Mouse (Mus musculus): ENCODE measurements around the gene Prss34. TPM values are rescaled to one million over a fixed set of nuclear protein-coding genes. Genes with fewer than 3 reads are reported as not detected.

Prss34 gene
- polyA plus RNA-seq, 1 experiment from 2014 or later = not detected

DNA sequence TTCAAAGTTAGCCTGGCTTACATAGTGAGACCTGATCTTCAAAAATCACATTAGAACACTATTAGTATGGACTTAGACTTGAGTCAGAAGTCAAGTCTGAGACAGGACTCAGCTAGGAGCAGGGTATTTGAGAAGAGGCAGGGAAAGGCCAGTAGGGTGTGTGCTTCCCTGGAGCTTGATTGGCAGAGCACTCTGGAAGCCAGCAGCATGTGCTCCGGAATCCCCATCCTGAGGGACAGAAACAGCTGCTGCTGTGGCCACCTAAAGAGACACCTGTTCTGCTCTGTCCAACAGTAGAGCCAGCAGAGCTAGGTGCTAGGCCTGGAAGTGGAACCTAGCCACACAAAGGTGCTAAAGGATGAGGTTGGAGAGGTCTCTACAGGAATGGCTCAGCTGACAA lies 4.1 kb upstream of the Prss34 start:
- CTCF ChIA-PET = no interaction called here
- in situ Hi-C loops (cut with MboI; ENCODE audit: low pct_unique_long_range_greater_than_20kb) = no loop called here
- POLR2A ChIA-PET = no interaction called here
- no peak for DNase-seq (ENCODE audit: low read depth, low spot score)
- no peak for ATAC-seq
- peaks cover 35% of the 10 kb centered on the region for H3K27me3 ChIP-seq
- no peak for TF ChIP-seq CTCF (IDR thresholded peaks at IDR 0.05)

DNA sequence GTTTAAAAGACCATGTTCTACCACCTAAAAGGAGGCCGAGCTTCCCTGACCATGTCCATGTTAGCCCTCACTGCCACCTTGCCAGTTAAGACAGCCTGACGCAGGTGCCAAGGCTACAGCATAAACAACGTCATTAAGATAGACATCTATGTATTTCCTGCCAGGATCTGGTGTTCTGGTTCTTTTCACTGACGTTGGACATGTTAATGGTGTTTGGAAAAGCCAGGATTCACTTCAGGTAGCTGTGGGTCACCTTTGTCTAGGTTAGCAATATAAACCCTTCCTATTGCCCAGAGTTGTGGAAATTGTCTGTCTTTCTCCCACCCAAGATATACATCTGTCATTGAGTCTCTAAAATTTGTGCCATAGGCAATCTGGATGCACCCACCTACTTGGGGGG lies 10.2 kb downstream of the Prss34 start, which contains the start of gene Prss28:
Prss28 (plus strand) TSS at position 301 of the 400 bp plus-strand sequence.
- DNase-seq (ENCODE audit: low read depth, low spot score) (no peak), ATAC-seq (no peak)
- peaks cover 10% of the 10 kb centered on the region for H3K27me3 ChIP-seq
- ChIA-PET POLR2A (no interaction called here), CTCF (no interaction called here)
- TF ChIP-seq CTCF (IDR thresholded peaks at IDR 0.05) = no peak
- in situ Hi-C loops (cut with MboI; ENCODE audit: low pct_unique_long_range_greater_than_20kb) = no loop called here

DNA sequence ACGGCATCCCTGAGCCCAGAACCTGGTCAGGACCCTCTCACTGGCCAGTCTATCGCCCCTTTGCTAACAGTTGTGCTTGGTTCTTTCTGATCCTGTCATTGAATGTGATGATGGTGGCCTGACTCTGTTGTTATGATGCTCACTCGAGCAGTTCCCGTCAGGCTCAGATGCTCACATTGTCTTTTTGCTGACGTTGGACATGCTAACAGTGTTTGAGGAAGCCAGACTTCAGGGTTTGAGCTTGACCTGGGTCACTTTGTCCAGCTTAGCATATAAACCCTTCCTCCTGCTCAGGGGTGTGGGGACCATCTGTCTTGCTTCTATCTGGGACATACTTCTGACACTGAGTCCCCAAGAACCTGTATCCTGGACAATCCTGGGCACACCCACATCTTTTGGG lies 20.2 kb downstream of the Prss34 start, which contains the start of gene Prss29:
Prss29 (plus strand) TSS at position 301 of the 400 bp plus-strand sequence.
- POLR2A ChIA-PET = interaction anchor here (0.7 kb wide), 1 partner anchor 312 kb away, joined by 5 read pairs; no protein-coding TSS in a partner anchor
- no peak for DNase-seq (ENCODE audit: low read depth, low spot score)
- H3K27me3 ChIP-seq = peaks cover 16% of the 10 kb centered on the region
- CTCF ChIA-PET = no interaction called here
- no peak for ATAC-seq
- no peak for TF ChIP-seq CTCF (IDR thresholded peaks at IDR 0.05)
- in situ Hi-C loops (cut with MboI; ENCODE audit: low pct_unique_long_range_greater_than_20kb) = no loop called here

DNA sequence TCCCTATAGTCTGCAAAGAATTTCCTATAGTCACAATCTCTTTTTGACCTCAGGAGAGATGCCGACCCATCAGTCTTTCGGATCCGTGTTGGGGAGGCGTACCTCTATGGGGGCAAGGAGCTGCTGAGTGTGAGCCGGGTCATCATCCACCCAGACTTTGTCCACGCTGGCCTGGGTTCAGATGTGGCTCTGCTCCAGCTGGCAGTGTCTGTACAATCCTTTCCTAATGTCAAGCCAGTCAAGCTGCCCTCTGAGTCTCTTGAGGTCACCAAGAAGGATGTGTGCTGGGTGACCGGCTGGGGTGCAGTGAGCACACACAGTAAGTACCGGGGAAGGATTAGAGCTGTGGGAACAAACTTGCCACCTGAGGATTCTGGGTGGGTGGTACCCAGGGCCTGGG lies 22.6 kb downstream of the Prss34 start:
- in situ Hi-C loops (cut with MboI; ENCODE audit: low pct_unique_long_range_greater_than_20kb) = no loop called here
- no peak for TF ChIP-seq CTCF (IDR thresholded peaks at IDR 0.05)
- peaks cover 16% of the 10 kb centered on the region for H3K27me3 ChIP-seq
- CTCF ChIA-PET = no interaction called here
- POLR2A ChIA-PET = no interaction called here
- ATAC-seq = no peak
- no peak for DNase-seq (ENCODE audit: low read depth, low spot score)

DNA sequence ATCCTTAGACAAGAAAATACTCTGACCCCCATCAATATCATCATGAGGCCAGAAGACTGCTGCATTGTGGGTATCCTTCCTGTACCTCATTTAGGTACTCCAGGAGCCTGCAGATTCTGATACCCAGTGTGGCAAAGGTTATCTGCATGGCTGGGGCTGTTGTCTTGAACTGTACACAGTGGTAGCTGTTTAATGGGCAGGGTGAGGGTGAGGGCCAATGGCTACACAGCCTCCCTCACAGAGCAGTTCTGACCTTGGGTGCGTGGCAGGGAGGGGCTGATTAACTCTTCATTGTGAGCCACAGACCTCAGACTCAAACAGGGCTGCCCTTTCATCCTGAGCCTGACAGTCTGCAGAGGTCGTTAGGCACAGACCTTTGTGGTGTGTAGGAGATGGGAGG lies 24.7 kb downstream of the Prss34 start:
- TF ChIP-seq CTCF (IDR thresholded peaks at IDR 0.05) = no peak
- DNase-seq (ENCODE audit: low read depth, low spot score) (no peak), ATAC-seq (no peak)
- POLR2A ChIA-PET = no interaction called here
- CTCF ChIA-PET = no interaction called here
- in situ Hi-C loops (cut with MboI; ENCODE audit: low pct_unique_long_range_greater_than_20kb) = no loop called here
- peaks cover 16% of the 10 kb centered on the region for H3K27me3 ChIP-seq

DNA sequence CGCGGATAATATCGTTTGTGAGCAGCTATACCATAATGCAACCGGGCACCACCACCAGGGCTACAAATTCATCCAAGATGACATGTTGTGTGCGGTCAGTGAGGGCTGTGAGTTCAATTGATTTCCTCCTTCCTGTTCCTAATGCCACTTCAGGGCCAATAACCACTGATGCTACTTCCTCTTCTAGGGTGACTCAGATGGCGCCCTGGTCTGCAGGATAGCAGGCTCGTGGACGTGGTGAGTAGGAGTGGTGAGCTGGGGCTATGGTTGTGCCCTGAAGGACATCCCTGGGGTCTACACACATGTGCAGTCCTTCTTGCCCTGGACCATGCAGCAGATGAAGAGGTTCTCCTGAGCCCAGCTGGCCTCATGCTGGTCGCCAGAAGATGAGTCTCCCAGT lies 34.1 kb downstream of the Prss34 start:
- peaks cover 44% of the 10 kb centered on the region for H3K27me3 ChIP-seq
- in situ Hi-C loops (cut with MboI; ENCODE audit: low pct_unique_long_range_greater_than_20kb) = no loop called here
- no peak for TF ChIP-seq CTCF (IDR thresholded peaks at IDR 0.05)
- ChIA-PET POLR2A (no interaction called here), CTCF (no interaction called here)
- no peak for DNase-seq (ENCODE audit: low read depth, low spot score)
- no peak for ATAC-seq

DNA sequence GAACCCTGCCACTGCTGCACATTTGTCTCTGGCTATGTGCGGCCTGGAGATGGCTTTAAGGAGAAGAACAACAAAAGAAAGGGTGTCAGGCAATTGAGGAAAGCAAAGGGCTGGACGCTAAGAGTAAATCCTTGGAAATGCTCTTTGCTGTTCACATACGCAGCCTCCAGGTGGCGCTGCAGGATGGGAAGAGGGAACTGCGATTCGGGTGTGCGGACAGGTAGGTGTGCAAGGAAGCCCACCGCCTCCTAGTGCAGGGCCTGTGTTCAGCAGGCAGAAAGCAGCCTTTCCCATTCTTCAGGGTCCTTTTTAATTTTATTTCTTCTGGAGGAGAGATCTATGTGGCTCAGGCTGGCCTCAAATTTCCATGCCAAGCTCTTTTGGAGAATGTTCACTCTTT lies 35.7 kb downstream of the Prss34 start:
- CTCF ChIA-PET = no interaction called here
- in situ Hi-C loops (cut with MboI; ENCODE audit: low pct_unique_long_range_greater_than_20kb) = no loop called here
- H3K27me3 ChIP-seq = peaks cover 42% of the 10 kb centered on the region
- DNase-seq (ENCODE audit: low read depth, low spot score) (peak; percentile 10), ATAC-seq (no peak)
- POLR2A ChIA-PET = no interaction called here
- TF ChIP-seq CTCF (IDR thresholded peaks at IDR 0.05) = peak; percentile 92

DNA sequence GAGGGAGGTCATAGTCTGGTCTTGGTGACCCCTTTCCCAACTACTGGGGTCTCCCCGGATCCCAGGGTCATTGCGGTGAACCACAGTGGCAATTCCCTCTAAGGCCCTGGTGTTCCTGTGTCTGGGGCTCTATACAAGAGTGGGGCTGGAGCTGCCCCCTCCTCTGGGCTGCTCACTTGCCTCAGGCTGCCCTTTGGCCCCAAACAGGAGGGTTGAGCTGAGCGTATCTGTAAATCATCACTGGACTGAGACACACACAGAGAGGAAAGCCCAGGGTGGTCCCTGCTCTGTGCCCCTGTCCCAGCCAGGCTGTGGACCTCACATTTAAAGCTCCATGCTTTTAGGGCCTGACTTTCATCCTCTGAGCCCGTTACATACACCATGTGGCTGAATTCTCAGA lies 40.0 kb downstream of the Prss34 start:
- no peak for ATAC-seq
- peaks cover 13% of the 10 kb centered on the region for H3K27me3 ChIP-seq
- DNase-seq (ENCODE audit: low read depth, low spot score) = no peak
- in situ Hi-C loops (cut with MboI; ENCODE audit: low pct_unique_long_range_greater_than_20kb) = no loop called here
- POLR2A ChIA-PET = no interaction called here
- TF ChIP-seq CTCF (IDR thresholded peaks at IDR 0.05) = no peak
- CTCF ChIA-PET = no interaction called here

DNA sequence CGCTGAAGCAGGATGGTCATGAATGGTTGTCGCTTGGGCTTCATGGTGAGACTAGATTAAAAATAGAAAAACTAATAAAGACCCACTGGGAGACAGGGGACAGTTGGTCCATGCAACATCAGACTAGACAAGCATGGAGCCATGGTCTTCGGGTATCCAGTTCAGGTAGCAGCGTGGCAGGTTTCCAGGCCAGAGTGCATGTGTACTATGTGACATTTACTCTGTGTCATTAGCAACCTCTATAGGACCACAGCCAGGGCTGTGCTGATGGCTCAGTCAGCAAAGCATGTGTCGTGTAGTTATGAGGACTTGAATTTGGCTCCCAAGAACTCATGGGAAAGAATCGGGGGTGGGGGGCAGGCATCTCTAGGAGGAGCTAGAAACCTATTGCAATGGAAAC lies 41.8 kb downstream of the Prss34 start:
- peaks cover 18% of the 10 kb centered on the region for H3K27me3 ChIP-seq
- CTCF ChIA-PET = no interaction called here
- ATAC-seq = no peak
- TF ChIP-seq CTCF (IDR thresholded peaks at IDR 0.05) = no peak
- DNase-seq (ENCODE audit: low read depth, low spot score) = no peak
- in situ Hi-C loops (cut with MboI; ENCODE audit: low pct_unique_long_range_greater_than_20kb) = no loop called here
- POLR2A ChIA-PET = no interaction called here

DNA sequence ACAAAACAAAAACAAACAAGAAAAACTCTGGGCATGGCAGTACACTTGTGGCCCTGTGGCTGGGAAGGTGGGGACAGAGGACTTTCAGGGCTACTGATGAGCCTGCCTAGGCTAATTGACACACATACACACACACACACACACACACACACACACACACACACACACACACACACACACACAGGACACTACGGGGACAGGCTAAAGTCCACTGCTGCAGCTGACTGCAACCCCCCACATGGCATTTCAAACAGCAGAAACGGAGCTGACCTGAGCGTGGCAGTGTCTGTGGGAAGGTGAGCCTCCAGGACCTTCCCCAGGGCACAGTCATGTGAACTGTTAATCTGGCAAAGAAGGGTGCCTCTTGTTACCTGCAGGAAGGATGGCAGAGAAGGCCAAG lies 43.3 kb downstream of the Prss34 start:
- in situ Hi-C loops (cut with MboI; ENCODE audit: low pct_unique_long_range_greater_than_20kb) = no loop called here
- no peak for ATAC-seq
- CTCF ChIA-PET = no interaction called here
- DNase-seq (ENCODE audit: low read depth, low spot score) = no peak
- peaks cover 17% of the 10 kb centered on the region for H3K27me3 ChIP-seq
- TF ChIP-seq CTCF (IDR thresholded peaks at IDR 0.05) = no peak
- POLR2A ChIA-PET = no interaction called here

DNA sequence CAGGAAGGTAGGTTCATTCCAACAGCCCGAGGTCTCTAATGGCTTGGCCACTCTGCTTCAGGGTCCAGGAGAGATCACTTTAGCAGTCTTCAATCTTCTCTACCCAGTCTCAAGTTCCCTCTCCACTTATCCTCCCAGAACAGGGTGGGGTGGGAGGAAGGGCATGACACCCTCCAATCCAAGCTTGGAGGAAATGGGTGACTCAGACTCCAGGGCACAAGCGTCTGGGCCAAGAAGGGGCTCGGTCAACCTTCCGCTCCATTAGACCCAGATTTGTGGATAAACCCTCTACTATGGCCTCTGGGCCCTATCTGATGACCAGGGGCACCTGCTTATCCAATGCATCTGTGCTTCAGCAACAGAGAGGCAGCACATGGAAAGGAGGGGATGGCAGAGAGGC lies 47.3 kb downstream of the Prss34 start, which contains the start of gene Tpsab1:
Tpsab1 (minus strand) TSS at position 101 of the 400 bp plus-strand sequence.
- ChIA-PET CTCF (no interaction called here), POLR2A (no interaction called here)
- no peak for TF ChIP-seq CTCF (IDR thresholded peaks at IDR 0.05)
- in situ Hi-C loops (cut with MboI; ENCODE audit: low pct_unique_long_range_greater_than_20kb) = no loop called here
- no peak for ATAC-seq
- peaks cover 17% of the 10 kb centered on the region for H3K27me3 ChIP-seq
- DNase-seq (ENCODE audit: low read depth, low spot score) = no peak

Other genes starting within 250 kb of the Prss34 start
- gene Tmem204, start 214.8 kb upstream of the Prss34 start, polyA plus RNA-seq (2021) = 0.14 TPM
- gene Telo2, start 182.4 kb upstream of the Prss34 start, polyA plus RNA-seq (2021) = 26.7 TPM
- 0.05 TPM for gene Ptx4, start 177.6 kb upstream of the Prss34 start, polyA plus RNA-seq (2021)
- 47.5 TPM for gene Clcn7, start 165.0 kb upstream of the Prss34 start, polyA plus RNA-seq (2021)
- 0.32 TPM for gene Ccdc154, start 135.9 kb upstream of the Prss34 start, polyA plus RNA-seq (2021)
- gene Gm38655, start 122.9 kb upstream of the Prss34 start, polyA plus RNA-seq (2021) = not detected
- gene BC003965, start 113.8 kb upstream of the Prss34 start, polyA plus RNA-seq (2021) = 14.8 TPM
- 9.8 TPM for gene Unkl, start 110.0 kb upstream of the Prss34 start, polyA plus RNA-seq (2021)
- 43.1 TPM for gene Gnptg, start 58.3 kb upstream of the Prss34 start, polyA plus RNA-seq (2021)
- gene Tsr3, start 58.2 kb upstream of the Prss34 start, polyA plus RNA-seq (2021) = 40.6 TPM
- 0.12 TPM for gene Baiap3, start 42.0 kb upstream of the Prss34 start, polyA plus RNA-seq (2021)
- gene Ube2i, start 23.8 kb upstream of the Prss34 start, polyA plus RNA-seq (2021) = 437 TPM
- gene Prss28, start 10.3 kb downstream of the Prss34 start, polyA plus RNA-seq (2021) = not detected
- not detected for gene Prss29, start 20.3 kb downstream of the Prss34 start, polyA plus RNA-seq (2021)
- not detected for gene Tpsab1, start 47.2 kb downstream of the Prss34 start, polyA plus RNA-seq (2021)
- not detected for gene Tpsb2, start 67.9 kb downstream of the Prss34 start, polyA plus RNA-seq (2021)
- not detected for gene Tpsg1, start 70.9 kb downstream of the Prss34 start, polyA plus RNA-seq (2021)
- 0.23 TPM for gene Cacna1h, start 135.4 kb downstream of the Prss34 start, polyA plus RNA-seq (2021)
- not detected for gene Tekt4, start 156.2 kb downstream of the Prss34 start, polyA plus RNA-seq (2021)
- gene Sstr5, start 198.9 kb downstream of the Prss34 start, polyA plus RNA-seq (2021) = not detected

Measured in Patski (cell line).